Mouse (Mus musculus) lung, adult 2 months (tissue): ENCODE measurements around the gene Prap1.

ENCODE experiments used
- CTCF ChIP-seq: fragments of 200-500 bp; IDR thresholded peaks from 2 replicates; pipeline ENCODE4 v1.5.1; 2011; ENCODE audit warnings: mild to moderate bottlenecking, low read length, control low read depth; ENCODE audit not compliant: insufficient read depth
- POLR2A ChIP-seq: fragments of 200-500 bp; IDR thresholded peaks from 2 replicates; pipeline ENCODE4 v1.6.1; 2011; ENCODE audit warnings: low read depth, mild to moderate bottlenecking, control low read depth, low read length, borderline replicate concordance; ENCODE audit errors: extremely low read depth

DNA sequence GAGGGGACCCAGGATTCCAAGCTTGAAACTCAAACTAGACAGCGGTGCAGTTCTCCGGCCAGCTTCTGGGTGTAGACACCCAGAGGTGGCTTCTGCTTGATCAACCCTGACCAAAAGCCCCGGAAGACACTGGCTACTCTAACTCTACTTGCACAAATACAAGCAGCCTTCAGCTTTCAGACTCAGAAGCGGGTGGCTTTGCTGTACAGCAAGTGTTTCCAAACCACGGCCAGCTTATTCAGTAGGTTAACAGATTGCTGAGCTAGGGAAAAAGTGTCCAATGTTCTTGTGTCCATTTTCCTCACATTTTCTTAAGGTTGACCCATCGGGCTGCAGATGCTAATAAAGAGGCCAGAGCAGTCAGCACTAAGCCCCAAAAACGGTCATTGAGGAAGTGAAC lies 34.7 kb upstream of the Prap1 start:
- no peak for TF ChIP-seq CTCF
- TF ChIP-seq POLR2A: no peak
